Mouse (Mus musculus): ENCODE data around the gene Poldip2. TPM values are rescaled to one million over a fixed set of nuclear protein-coding genes. Genes with fewer than 3 reads are reported as not detected.

The Poldip2 gene
- polyA plus RNA-seq, 1 experiment from 2014 or later: 156 TPM

GRCm38 (mm10) chr11:78544449-78545111, 32.6 kb downstream of the Poldip2 start:
- peaks cover 9% of the 10 kb centered on the region for H3K4me1 ChIP-seq (ENCODE audit: control insufficient read depth, insufficient read depth, low read length)
- no peak overlapping the region for H3K4me3 ChIP-seq (ENCODE audit: low read depth, low read length)
- 95% methylated on average over 7 of the region's 7 CpGs for WGBS
- H3K36me3 ChIP-seq (ENCODE audit: control insufficient read depth, insufficient read depth, low read length): peaks cover 10% of the 10 kb centered on the region; the same call in 1 of the 2 replicates
- no peak overlapping the region for H3K9ac ChIP-seq (ENCODE audit: low read length)
- H3K27ac ChIP-seq (ENCODE audit: low read depth, low read length): no peak overlapping the region
- ATAC-seq (ENCODE audit: insufficient read depth, low FRiP score, low TSS enrichment): no peak
- no peak for DNase-seq (ENCODE audit: low spot score)
- H3K9me3 ChIP-seq (ENCODE audit: control insufficient read depth, low read length): no peaks in the 10 kb centered on the region
- no peaks in the 10 kb centered on the region for H3K27me3 ChIP-seq (ENCODE audit: control insufficient read depth, insufficient read depth, low read length)
- no peak overlapping the region for H3K4me2 ChIP-seq (ENCODE audit: low read depth)

DNA sequence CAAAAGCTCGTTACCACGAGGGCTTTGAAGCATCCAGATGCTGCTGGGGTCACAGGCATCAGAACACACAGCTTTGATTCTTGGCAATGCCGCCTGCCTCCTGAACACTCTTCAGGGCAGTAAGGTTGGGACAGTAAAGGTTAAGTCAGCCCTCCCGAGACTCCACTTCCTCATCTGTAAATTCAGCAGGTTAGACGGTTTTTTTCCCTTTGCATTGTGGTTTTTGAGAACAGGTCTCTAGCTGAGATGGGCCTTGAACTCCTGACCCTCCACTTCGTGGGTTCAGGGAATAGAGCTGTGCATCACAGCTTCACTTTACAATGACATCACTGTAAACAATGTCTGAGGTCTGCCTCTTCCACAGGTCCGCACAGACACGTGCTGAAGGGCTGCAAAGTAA, 33.2 kb downstream of the Poldip2 start:
- no peak overlapping the region for H3K27ac ChIP-seq (ENCODE audit: low read depth, low read length)
- peaks cover 13% of the 10 kb centered on the region for H3K4me1 ChIP-seq (ENCODE audit: control insufficient read depth, insufficient read depth, low read length)
- H3K4me3 ChIP-seq (ENCODE audit: low read depth, low read length): no peak overlapping the region
- H3K27me3 ChIP-seq (ENCODE audit: control insufficient read depth, insufficient read depth, low read length): no peaks in the 10 kb centered on the region
- DNase-seq (ENCODE audit: low spot score) (no peak), ATAC-seq (ENCODE audit: insufficient read depth, low FRiP score, low TSS enrichment) (no peak)
- H3K9ac ChIP-seq (ENCODE audit: low read length): no peak overlapping the region
- H3K9me3 ChIP-seq (ENCODE audit: control insufficient read depth, low read length): no peaks in the 10 kb centered on the region
- 76% methylated on average over 8 of the region's 8 CpGs for WGBS
- H3K36me3 ChIP-seq (ENCODE audit: control insufficient read depth, insufficient read depth, low read length): peaks cover 10% of the 10 kb centered on the region; the same call in 1 of the 2 replicates
- no peak overlapping the region for H3K4me2 ChIP-seq (ENCODE audit: low read depth)

DNA sequence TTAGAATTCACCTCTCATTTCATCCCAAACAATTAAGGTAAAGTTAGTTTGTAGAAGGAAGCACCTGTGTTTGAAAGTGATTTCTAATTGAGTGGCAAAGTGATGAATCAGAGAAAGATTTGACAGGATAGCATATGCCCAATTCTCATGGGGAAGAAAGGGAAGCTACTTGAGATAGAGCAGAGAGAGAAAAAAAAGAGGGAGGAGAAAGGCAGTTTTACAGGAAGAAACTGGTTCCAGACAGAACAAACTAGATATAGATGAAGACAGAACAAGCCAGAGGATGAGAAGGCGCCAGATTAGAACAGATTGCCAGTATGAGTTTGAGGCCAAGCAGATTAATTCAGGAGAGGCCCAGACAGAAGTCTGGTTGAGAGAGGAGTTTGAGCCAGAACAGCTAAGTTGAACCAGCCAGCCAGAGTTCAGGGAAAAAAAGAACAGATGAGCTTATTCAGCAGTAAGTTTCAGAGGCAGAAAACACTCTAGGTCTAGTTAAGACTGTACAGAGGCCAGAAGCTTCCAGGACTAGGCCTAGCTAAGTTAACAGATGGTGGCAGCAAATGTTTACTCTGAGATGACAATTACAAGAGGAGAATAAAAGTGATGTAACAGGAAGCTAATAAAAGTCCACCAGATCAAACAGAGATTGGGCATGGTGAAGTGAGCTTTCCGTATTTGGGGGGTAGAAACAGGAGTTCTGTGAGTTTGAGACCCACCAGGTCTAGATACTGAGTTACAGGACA, 35.9 kb downstream of the Poldip2 start:
- Histone ChIP-seq H3K27me3 (ENCODE audit: control insufficient read depth, insufficient read depth, low read length) (no peaks in the 10 kb centered on the region), H3K4me2 (ENCODE audit: low read depth) (no peak overlapping the region), H3K4me3 (ENCODE audit: low read depth, low read length) (no peak overlapping the region), H3K36me3 (ENCODE audit: control insufficient read depth, insufficient read depth, low read length) (peaks cover 6% of the 10 kb centered on the region; the same call in 1 of the 2 replicates), H3K9me3 (ENCODE audit: control insufficient read depth, low read length) (no peaks in the 10 kb centered on the region), H3K4me1 (ENCODE audit: control insufficient read depth, insufficient read depth, low read length) (peaks cover 13% of the 10 kb centered on the region), H3K9ac (ENCODE audit: low read length) (no peak overlapping the region), H3K27ac (ENCODE audit: low read depth, low read length) (no peak overlapping the region)
- WGBS: 85% methylated on average over 2 of the region's 2 CpGs
- ATAC-seq (ENCODE audit: insufficient read depth, low FRiP score, low TSS enrichment): no peak
- no peak for DNase-seq (ENCODE audit: low spot score)

DNA sequence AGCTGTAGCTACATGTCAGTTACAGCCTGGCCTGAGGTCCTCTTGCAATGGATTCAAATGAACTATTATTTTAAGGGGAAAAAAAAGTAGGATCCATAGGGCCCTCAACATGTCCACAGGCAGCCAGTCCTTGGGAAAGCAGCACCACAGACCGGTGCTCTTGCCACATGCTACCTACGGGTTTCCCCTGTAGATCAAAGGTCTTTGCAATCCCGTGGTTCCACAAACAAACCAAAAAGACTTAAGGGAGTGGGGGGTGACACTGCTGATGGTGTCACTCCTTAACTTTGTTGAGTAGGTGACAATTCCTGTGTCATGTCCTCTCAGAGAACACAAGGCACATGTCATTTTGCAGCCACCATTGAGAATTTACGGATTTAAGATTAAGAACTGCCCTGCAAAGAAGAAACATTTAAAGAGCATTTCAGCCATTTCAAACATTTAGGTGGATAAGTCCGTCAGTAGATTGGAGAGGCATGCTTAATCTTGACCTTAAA, 37.5 kb downstream of the Poldip2 start:
- no peak for ATAC-seq (ENCODE audit: insufficient read depth, low FRiP score, low TSS enrichment)
- H3K4me2 ChIP-seq (ENCODE audit: low read depth): peak overlapping the region; percentile 72
- no peaks in the 10 kb centered on the region for H3K27me3 ChIP-seq (ENCODE audit: control insufficient read depth, insufficient read depth, low read length)
- 20% methylated on average over 5 of the region's 5 CpGs for WGBS
- peaks cover 13% of the 10 kb centered on the region for H3K4me1 ChIP-seq (ENCODE audit: control insufficient read depth, insufficient read depth, low read length)
- H3K36me3 ChIP-seq (ENCODE audit: control insufficient read depth, insufficient read depth, low read length): 0 out of 2 replicates have a peak, but pooled peaks cover 2% of the 10 kb centered on the region
- H3K4me3 ChIP-seq (ENCODE audit: low read depth, low read length): peak overlapping the region; percentile 59
- H3K9me3 ChIP-seq (ENCODE audit: control insufficient read depth, low read length): 0 out of 2 replicates have a peak, but pooled peaks cover 2% of the 10 kb centered on the region
- peak overlapping the region; percentile 70 for H3K9ac ChIP-seq (ENCODE audit: low read length)
- H3K27ac ChIP-seq (ENCODE audit: low read depth, low read length): no peak overlapping the region
- no peak for DNase-seq (ENCODE audit: low spot score)

GRCm38 (mm10) chr11:78550168-78551058, 38.4 kb downstream of the Poldip2 start, which contains the start of gene Tmem97:
TSS of gene Tmem97 (minus strand) at chr11:78550777.
- H3K9ac ChIP-seq (ENCODE audit: low read length): peak within 1 kb of the TSS; percentile 70
- peak within 1 kb of the TSS; percentile 78 for H3K27ac ChIP-seq (ENCODE audit: low read depth, low read length)
- H3K4me3 ChIP-seq (ENCODE audit: low read depth, low read length): peak within 1 kb of the TSS; percentile 59
- no peaks in the 10 kb centered on the region for H3K27me3 ChIP-seq (ENCODE audit: control insufficient read depth, insufficient read depth, low read length)
- peak within 1 kb of the TSS; percentile 72 for H3K4me2 ChIP-seq (ENCODE audit: low read depth)
- ATAC-seq (ENCODE audit: insufficient read depth, low FRiP score, low TSS enrichment) (peak; percentile 99), DNase-seq (ENCODE audit: low spot score) (peak; percentile 95)
- H3K9me3 ChIP-seq (ENCODE audit: control insufficient read depth, low read length): 0 out of 2 replicates have a peak, but pooled peaks cover 2% of the 10 kb centered on the region
- under 1% methylated on average over 60 of the region's 60 CpGs for WGBS
- H3K36me3 ChIP-seq (ENCODE audit: control insufficient read depth, insufficient read depth, low read length): no peaks in the 10 kb centered on the region
- H3K4me1 ChIP-seq (ENCODE audit: control insufficient read depth, insufficient read depth, low read length): peaks cover 13% of the 10 kb centered on the region

DNA sequence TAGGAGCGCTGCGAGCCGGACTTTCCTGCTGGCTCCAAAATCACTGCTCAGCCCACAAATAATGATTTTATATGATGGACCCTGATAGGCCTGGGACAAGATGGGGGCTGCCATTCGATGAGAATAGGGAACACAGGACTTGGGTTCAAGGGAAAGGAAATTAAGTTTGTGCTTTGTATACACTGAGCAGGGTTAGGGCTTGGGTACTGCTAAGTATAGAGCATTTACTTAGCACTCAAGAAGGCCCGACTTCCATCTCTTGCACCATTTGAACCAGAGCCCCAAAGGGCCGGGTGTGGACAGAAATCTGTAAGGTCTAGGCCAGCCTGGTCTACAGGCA, 39.0 kb downstream of the Poldip2 start:
- H3K36me3 ChIP-seq (ENCODE audit: control insufficient read depth, insufficient read depth, low read length): no peaks in the 10 kb centered on the region
- no peaks in the 10 kb centered on the region for H3K27me3 ChIP-seq (ENCODE audit: control insufficient read depth, insufficient read depth, low read length)
- DNase-seq (ENCODE audit: low spot score): no peak
- 0 out of 2 replicates have a peak, but pooled peaks cover 2% of the 10 kb centered on the region for H3K9me3 ChIP-seq (ENCODE audit: control insufficient read depth, low read length)
- peak overlapping the region; percentile 72 for H3K4me2 ChIP-seq (ENCODE audit: low read depth)
- H3K9ac ChIP-seq (ENCODE audit: low read length): peak overlapping the region; percentile 65
- 37% methylated on average over 6 of the region's 6 CpGs for WGBS
- H3K4me1 ChIP-seq (ENCODE audit: control insufficient read depth, insufficient read depth, low read length): peaks cover 13% of the 10 kb centered on the region
- peak overlapping the region; percentile 72; the same call in 1 of the 2 replicates for H3K27ac ChIP-seq (ENCODE audit: low read depth, low read length)
- peak overlapping the region; percentile 59 for H3K4me3 ChIP-seq (ENCODE audit: low read depth, low read length)
- peak; percentile 29; the same call in 1 of the 2 replicates for ATAC-seq (ENCODE audit: insufficient read depth, low FRiP score, low TSS enrichment)

- no peaks in the 10 kb centered on the region for H3K4me1 ChIP-seq (ENCODE audit: control insufficient read depth, insufficient read depth, low read length)
- H3K9me3 ChIP-seq (ENCODE audit: control insufficient read depth, low read length): 0 out of 2 replicates have a peak, but pooled peaks cover 2% of the 10 kb centered on the region
- WGBS: 83% methylated on average over 3 of the region's 3 CpGs
- H3K27me3 ChIP-seq (ENCODE audit: control insufficient read depth, insufficient read depth, low read length): no peaks in the 10 kb centered on the region
- no peak overlapping the region for H3K9ac ChIP-seq (ENCODE audit: low read length)
- DNase-seq (ENCODE audit: low spot score) (no peak), ATAC-seq (ENCODE audit: insufficient read depth, low FRiP score, low TSS enrichment) (no peak)
- no peak overlapping the region for H3K27ac ChIP-seq (ENCODE audit: low read depth, low read length)
- no peak overlapping the region for H3K4me2 ChIP-seq (ENCODE audit: low read depth)
- H3K36me3 ChIP-seq (ENCODE audit: control insufficient read depth, insufficient read depth, low read length): no peaks in the 10 kb centered on the region
- no peak overlapping the region for H3K4me3 ChIP-seq (ENCODE audit: low read depth, low read length)
Measured at GRCm38 (mm10) chr11:78555623-78556022, 43.6 kb downstream of the Poldip2 start.

- ATAC-seq (ENCODE audit: insufficient read depth, low FRiP score, low TSS enrichment): no peak
- H3K9me3 ChIP-seq (ENCODE audit: control insufficient read depth, low read length): 0 out of 2 replicates have a peak, but pooled peaks cover 2% of the 10 kb centered on the region
Measured at GRCm38 (mm10) chr11:78556070-78556469, 44.1 kb downstream of the Poldip2 start.

More at GRCm38 (mm10) chr11:78556070-78556469, 44.1 kb downstream of the Poldip2 start:
- WGBS: 83% methylated on average over 4 of the region's 4 CpGs
- Histone ChIP-seq H3K4me1 (ENCODE audit: control insufficient read depth, insufficient read depth, low read length) (no peaks in the 10 kb centered on the region), H3K36me3 (ENCODE audit: control insufficient read depth, insufficient read depth, low read length) (no peaks in the 10 kb centered on the region), H3K27me3 (ENCODE audit: control insufficient read depth, insufficient read depth, low read length) (no peaks in the 10 kb centered on the region), H3K4me2 (ENCODE audit: low read depth) (no peak overlapping the region), H3K27ac (ENCODE audit: low read depth, low read length) (no peak overlapping the region), H3K4me3 (ENCODE audit: low read depth, low read length) (no peak overlapping the region), H3K9ac (ENCODE audit: low read length) (no peak overlapping the region)
- no peak for DNase-seq (ENCODE audit: low spot score)

Data from neural tube, embryonic 11.5 days (tissue).